Mouse (Mus musculus) midbrain, embryonic 13.5 days (tissue): ENCODE results near the gene Obox6. TPM values are rescaled to one million over a fixed set of nuclear protein-coding genes. Genes with fewer than 3 reads are reported as not detected.

ENCODE experiments used
- ATAC-seq: fragments of 200-750 bp; cut with Nextera tagmentation; 2 replicates; pipeline ENCODE4 v1.8.0; 2017; ENCODE audit warnings: mild to moderate bottlenecking, moderate TSS enrichment, moderate library complexity
- H3K27ac ChIP-seq: fragments of 300-500 bp; sonication (generic); 2 replicates; pipeline ENCODE4 v1.5.1; 2015; ENCODE audit warnings: inconsistent platforms, mild to moderate bottlenecking, moderate library complexity
- H3K27me3 ChIP-seq: fragments of 300-500 bp; sonication (generic); 2 replicates; pipeline ENCODE4 v1.6.1; 2015; ENCODE audit warnings: mild to moderate bottlenecking, inconsistent platforms
- H3K36me3 ChIP-seq: fragments of 300-500 bp; sonication (generic); 2 replicates; pipeline ENCODE4 v1.6.1; 2015; ENCODE audit warnings: mild to moderate bottlenecking, inconsistent platforms
- H3K4me1 ChIP-seq: fragments of 300-500 bp; sonication (generic); replicated peaks from 2 replicates; pipeline ENCODE4 v1.6.1; 2015; ENCODE audit warnings: inconsistent platforms
- H3K4me2 ChIP-seq: fragments of 300-500 bp; sonication (generic); replicated peaks from 2 replicates; pipeline ENCODE4 v1.6.1; 2015; ENCODE audit warnings: moderate library complexity, mild to moderate bottlenecking, inconsistent platforms
- H3K4me3 ChIP-seq: fragments of 300-500 bp; sonication (generic); replicated peaks from 2 replicates; pipeline ENCODE4 v1.5.1; 2015; ENCODE audit warnings: mild to moderate bottlenecking, inconsistent platforms
- H3K9ac ChIP-seq: fragments of 300-500 bp; sonication (generic); replicated peaks from 2 replicates; pipeline ENCODE4 v1.6.1; 2015; ENCODE audit warnings: mild to moderate bottlenecking, inconsistent platforms
- H3K9me3 ChIP-seq: fragments of 300-500 bp; sonication (generic); 2 replicates; pipeline ENCODE4 v1.6.1; 2016; ENCODE audit warnings: mild to moderate bottlenecking, inconsistent platforms
- WGBS: fragments of 180-500 bp; shearing (Covaris S2); methylation state at CpG from one replicate; pipeline ENCODE4 v1.1.7; 2015; 5-methylcytosine and 5-hydroxymethylcytosine counted together
- polyA plus RNA-seq: library from polyadenylated mRNA; unstranded; fragments of >200 nt; fragmentation: Nextera tagmentation; extraction: Ambion mirVana; gene quantifications from 2 replicates; pipeline ENCODE4 v1.2.1, GENCODE M21; 2015

Obox6 gene
- not detected in 2 replicates for polyA plus RNA-seq

- Histone ChIP-seq H3K4me2 (no peak within 1 kb of the TSS), H3K9ac (no peak within 1 kb of the TSS), H3K4me1 (no peaks in the 10 kb centered on the region), H3K9me3 (peaks cover 16% of the 10 kb centered on the region; the same call in 1 of the 2 replicates), H3K36me3 (no peaks in the 10 kb centered on the region), H3K4me3 (no peak within 1 kb of the TSS), H3K27me3 (no peaks in the 10 kb centered on the region), H3K27ac (no peak within 1 kb of the TSS)
- ATAC-seq = no peak
- WGBS = 91% methylated on average over 3 of the region's 3 CpGs
These were observed at the start of gene Obox6 for GRCm38 (mm10) chr7:15839578-15839977. Gene Obox6, minus strand, starts transcription at chr7:15839678.

- Histone ChIP-seq H3K4me2 (no peak overlapping the region), H3K36me3 (no peaks in the 10 kb centered on the region), H3K4me3 (no peak overlapping the region), H3K27me3 (no peaks in the 10 kb centered on the region), H3K9me3 (no peaks in the 10 kb centered on the region), H3K4me1 (peaks cover 11% of the 10 kb centered on the region), H3K27ac (no peak overlapping the region), H3K9ac (no peak overlapping the region)
- no peak for ATAC-seq
- 96% methylated on average over 2 of the region's 2 CpGs for WGBS
These were observed 44.6 kb upstream of the Obox6 start for GRCm38 (mm10) chr7:15884127-15884526.

GRCm38 (mm10) chr7:15882317-15882716 lies 42.8 kb upstream of the Obox6 start, which contains the start of gene Crxos:
Gene Crxos, plus strand, starts transcription at chr7:15882617.
- Histone ChIP-seq H3K4me1 (peaks cover 11% of the 10 kb centered on the region), H3K27me3 (no peaks in the 10 kb centered on the region), H3K4me2 (no peak within 1 kb of the TSS), H3K4me3 (no peak within 1 kb of the TSS), H3K9me3 (no peaks in the 10 kb centered on the region), H3K9ac (no peak within 1 kb of the TSS), H3K27ac (no peak within 1 kb of the TSS; the same call in 1 of the 2 replicates), H3K36me3 (no peaks in the 10 kb centered on the region)
- WGBS = 90% methylated on average over 2 of the region's 2 CpGs
- no peak for ATAC-seq

GRCm38 (mm10) chr7:15881831-15882230 lies 42.4 kb upstream of the Obox6 start:
- no peaks in the 10 kb centered on the region for H3K27me3 ChIP-seq
- H3K27ac ChIP-seq = no peak overlapping the region
- no peaks in the 10 kb centered on the region for H3K9me3 ChIP-seq
- peaks cover 11% of the 10 kb centered on the region for H3K4me1 ChIP-seq
- H3K9ac ChIP-seq = no peak overlapping the region
- no peak overlapping the region for H3K4me3 ChIP-seq
- 45% methylated on average over 3 of the region's 3 CpGs for WGBS
- H3K36me3 ChIP-seq = no peaks in the 10 kb centered on the region
- no peak overlapping the region for H3K4me2 ChIP-seq
- peak; percentile 59 for ATAC-seq

GRCm38 (mm10) chr7:15881388-15881787 lies 41.9 kb upstream of the Obox6 start:
- under 1% methylated on average over 7 of the region's 7 CpGs for WGBS
- Histone ChIP-seq H3K4me2 (no peak overlapping the region), H3K4me3 (no peak overlapping the region), H3K9me3 (no peaks in the 10 kb centered on the region), H3K36me3 (no peaks in the 10 kb centered on the region), H3K27me3 (no peaks in the 10 kb centered on the region), H3K4me1 (peaks cover 11% of the 10 kb centered on the region), H3K9ac (no peak overlapping the region), H3K27ac (peak overlapping the region; percentile 51; the same call in 1 of the 2 replicates)
- peak; percentile 94 for ATAC-seq

- H3K9me3 ChIP-seq = no peaks in the 10 kb centered on the region
- peak within 1 kb of the TSS; percentile 51; the same call in 1 of the 2 replicates for H3K27ac ChIP-seq
- H3K9ac ChIP-seq = no peak within 1 kb of the TSS
- no peaks in the 10 kb centered on the region for H3K27me3 ChIP-seq
- no peak within 1 kb of the TSS for H3K4me2 ChIP-seq
- no peaks in the 10 kb centered on the region for H3K36me3 ChIP-seq
- H3K4me3 ChIP-seq = no peak within 1 kb of the TSS
- H3K4me1 ChIP-seq = peaks cover 11% of the 10 kb centered on the region
- no peak for ATAC-seq
- WGBS = 34% methylated on average over 4 of the region's 4 CpGs
These were observed 40.3 kb upstream of the Obox6 start, which contains the start of gene Crx for GRCm38 (mm10) chr7:15879756-15880155. Gene Crx, minus strand, starts transcription at chr7:15879968.

- no peaks in the 10 kb centered on the region for H3K9me3 ChIP-seq
- peak; percentile 56 for ATAC-seq
These were observed 24.6 kb upstream of the Obox6 start for GRCm38 (mm10) chr7:15864104-15864503.

GRCm38 (mm10) chr7:15859657-15860056 lies 20.2 kb upstream of the Obox6 start:
- WGBS = 33% methylated on average over 2 of the region's 2 CpGs
- no peaks in the 10 kb centered on the region for H3K27me3 ChIP-seq
- H3K4me3 ChIP-seq = no peak overlapping the region
- no peaks in the 10 kb centered on the region for H3K9me3 ChIP-seq
- no peaks in the 10 kb centered on the region for H3K36me3 ChIP-seq
- no peak overlapping the region for H3K27ac ChIP-seq
- H3K4me1 ChIP-seq = no peaks in the 10 kb centered on the region
- no peak overlapping the region for H3K9ac ChIP-seq
- no peak overlapping the region for H3K4me2 ChIP-seq
- no peak for ATAC-seq

More at GRCm38 (mm10) chr7:15864104-15864503, 24.6 kb upstream of the Obox6 start:
- H3K36me3 ChIP-seq = no peaks in the 10 kb centered on the region
- peak overlapping the region; percentile 47; the same call in 1 of the 2 replicates for H3K27ac ChIP-seq
- H3K9ac ChIP-seq = no peak overlapping the region
- no peak overlapping the region for H3K4me3 ChIP-seq
- no peaks in the 10 kb centered on the region for H3K27me3 ChIP-seq
- WGBS = 37% methylated on average over 4 of the region's 4 CpGs
- no peak overlapping the region for H3K4me2 ChIP-seq
- no peaks in the 10 kb centered on the region for H3K4me1 ChIP-seq

Other genes starting within 250 kb of the Obox6 start
- not detected in 2 replicates for gene Obox3, start 199.8 kb downstream of the Obox6 start, polyA plus RNA-seq
- gene Obox5, start 89.5 kb downstream of the Obox6 start, polyA plus RNA-seq = not detected in 2 replicates
- gene Crx, start 40.3 kb upstream of the Obox6 start, polyA plus RNA-seq = 0.10 and 0.43 TPM in 2 replicates
- gene Crxos, start 42.9 kb upstream of the Obox6 start, polyA plus RNA-seq = 0.34 and 0.81 TPM in 2 replicates
- 1,286 and 1,320 TPM in 2 replicates for gene Selenow, start 82.7 kb upstream of the Obox6 start, polyA plus RNA-seq
- 140 and 151 TPM in 2 replicates for gene Nop53, start 106.4 kb upstream of the Obox6 start, polyA plus RNA-seq
- gene Ehd2, start 127.9 kb upstream of the Obox6 start, polyA plus RNA-seq = 3.3 and 4.7 TPM in 2 replicates
- 7.9 and 10.2 TPM in 2 replicates for gene Bicra, start 208.2 kb upstream of the Obox6 start, polyA plus RNA-seq
- not detected in 2 replicates for gene Zfp541, start 222.1 kb upstream of the Obox6 start, polyA plus RNA-seq